Mouse (Mus musculus): ENCODE data around the gene Eef1e1. TPM values are rescaled to one million over a fixed set of nuclear protein-coding genes. Genes with fewer than 3 reads are reported as not detected.

The Eef1e1 gene
- 89.2 and 90.8 TPM in 2 replicates for polyA plus RNA-seq (2015; fragmentation: Nextera tagmentation; extraction: Ambion mirVana)

DNA sequence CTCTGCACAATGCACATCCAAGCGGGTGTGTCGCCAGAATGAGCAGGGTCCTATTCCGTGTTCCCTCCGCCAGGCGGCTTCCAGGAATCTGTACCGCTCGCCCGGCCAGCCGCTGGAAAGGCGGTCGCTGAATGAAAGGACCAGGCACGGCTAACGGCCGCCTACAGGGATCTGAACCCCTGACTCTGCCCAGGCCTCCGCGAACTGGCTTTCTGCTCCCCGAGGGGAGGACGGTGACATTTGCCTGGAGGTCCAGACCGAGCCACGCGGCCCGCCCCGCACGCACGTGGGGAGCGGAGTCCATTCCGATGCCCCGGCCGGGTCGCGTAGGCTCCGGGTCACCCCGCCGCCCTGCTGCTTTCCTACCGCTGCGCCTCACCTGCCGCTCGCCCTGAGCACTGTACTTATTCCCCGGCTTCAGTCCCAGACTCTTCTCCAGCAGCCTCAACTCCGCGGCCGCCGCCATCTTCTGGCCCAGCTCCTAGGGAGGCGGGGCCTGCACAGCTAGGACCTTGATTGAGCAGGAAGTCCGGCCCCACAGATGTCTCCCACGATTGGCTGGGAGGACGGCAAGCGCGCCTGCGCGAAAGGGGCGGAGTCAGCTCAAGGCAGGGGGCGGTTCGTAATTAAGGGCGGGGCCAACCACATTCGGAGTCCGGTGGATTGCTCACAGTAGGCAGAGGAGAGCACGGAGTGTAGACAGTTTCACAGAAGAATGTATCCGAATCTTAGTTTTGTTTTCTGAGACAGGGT is at the start of gene Eef1e1:
Gene Eef1e1, minus strand, starts transcription at position 531 of the 753 bp plus-strand sequence.

DNA sequence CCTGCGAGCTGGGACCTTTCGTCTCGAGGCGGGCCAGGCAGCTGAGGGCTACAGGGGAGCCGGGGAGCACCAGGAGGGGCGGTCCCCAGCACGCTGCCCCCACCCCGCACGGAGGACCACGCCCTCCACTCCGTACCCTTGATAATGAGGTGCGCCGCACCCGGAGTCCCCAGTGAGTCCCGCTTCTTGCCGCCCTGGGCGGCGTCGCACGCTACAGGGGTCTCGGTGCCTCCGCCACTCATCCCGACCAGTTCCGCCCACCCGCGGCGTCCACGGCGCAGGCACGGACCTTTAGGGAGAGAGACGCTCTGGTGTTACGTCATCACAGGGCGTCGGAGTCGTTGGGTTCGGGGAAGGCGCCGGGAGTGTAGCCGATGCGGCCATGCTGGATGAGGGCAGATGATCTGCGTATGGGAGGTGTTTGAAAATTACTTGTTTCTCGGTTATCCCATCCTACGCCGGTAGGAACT is 24.0 kb downstream of the Eef1e1 start, which contains the start of gene Bloc1s5:
Gene Bloc1s5, minus strand, starts transcription at position 310 of the 470 bp plus-strand sequence.

Other genes with a start within 250 kb of the Eef1e1 start
- 89.1 and 91.5 TPM in 2 replicates for gene Txndc5, start 130.2 kb downstream of the Eef1e1 start, polyA plus RNA-seq (2015; fragmentation: Nextera tagmentation; extraction: Ambion mirVana)
- 16.4 and 20.3 TPM in 2 replicates for gene Bloc1s5, start 23.9 kb downstream of the Eef1e1 start, polyA plus RNA-seq (2015; fragmentation: Nextera tagmentation; extraction: Ambion mirVana)

All from neural tube, postnatal 0 days (tissue).